Mouse (Mus musculus): ENCODE results near the gene Zdhhc5. TPM values are rescaled to one million over a fixed set of nuclear protein-coding genes. Genes with fewer than 3 reads are reported as not detected.

Zdhhc5 gene
- polyA plus RNA-seq (2015; fragmentation: Nextera tagmentation; extraction: Ambion mirVana) = 24.1 and 29.7 TPM in 2 replicates

DNA sequence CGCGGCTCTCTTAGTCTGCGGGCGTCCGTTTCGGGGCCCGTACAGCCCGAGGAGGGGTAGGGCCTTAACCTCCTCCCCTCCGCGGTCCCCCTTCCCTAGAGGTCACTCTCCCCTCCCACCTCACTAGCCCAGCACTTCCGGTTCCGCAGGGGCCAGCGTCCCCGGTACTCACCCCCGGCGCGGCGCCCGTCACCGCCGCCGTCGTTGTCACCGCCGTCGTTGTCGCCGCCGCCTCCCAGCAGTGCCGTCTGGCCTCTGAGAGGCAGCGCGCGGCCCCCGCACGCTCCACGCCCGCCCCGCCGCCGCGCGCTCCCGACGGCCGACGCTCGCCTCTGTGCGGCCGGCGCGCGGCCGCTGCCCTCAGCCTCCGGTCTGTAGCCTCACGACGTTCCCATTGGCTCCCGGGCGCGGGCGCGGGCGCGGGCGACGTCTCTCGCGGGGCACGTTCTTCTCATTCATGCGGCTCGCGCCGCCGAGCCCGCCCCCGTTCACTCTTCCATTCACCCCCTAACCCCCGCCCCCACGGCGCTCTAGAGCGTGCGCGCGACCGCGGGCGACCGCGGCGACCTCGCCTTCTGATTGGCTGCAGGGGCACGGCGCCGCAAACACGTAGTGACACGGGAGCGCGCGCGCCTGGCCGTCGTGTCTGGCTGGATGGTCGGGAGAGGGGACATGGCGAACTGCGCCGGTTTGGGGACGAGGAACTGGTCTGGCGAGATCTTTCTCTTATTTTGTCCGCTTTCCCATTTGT, at the start of gene Zdhhc5:
Gene Zdhhc5 (minus strand): TSS at position 370 of the 751 bp plus-strand sequence.
- DNase-seq (ENCODE audit: low spot score) (peak; percentile 99), ATAC-seq (ENCODE audit: low FRiP score, low TSS enrichment) (peak; percentile 98)
- H3K4me3 ChIP-seq (ENCODE audit: low read depth, low read length) = peak within 1 kb of the TSS; percentile 93
- H3K9me3 ChIP-seq (ENCODE audit: control insufficient read depth, low read length) = no peaks in the 10 kb centered on the region
- H3K36me3 ChIP-seq (ENCODE audit: control insufficient read depth, insufficient read depth, low read length) = peaks cover 3% of the 10 kb centered on the region; the same call in 1 of the 2 replicates
- under 1% methylated on average over 75 of the region's 107 CpGs for WGBS
- no peak for TF ChIP-seq CTCF (IDR thresholded peaks at IDR 0.05; ENCODE audit: low read depth)
- no peak for TF ChIP-seq EP300 (optimal IDR thresholded peaks at IDR 0.05)
- peak within 1 kb of the TSS; percentile 97 for H3K27ac ChIP-seq (replicated peaks)
- H3K9ac ChIP-seq (ENCODE audit: low read length) = peak within 1 kb of the TSS; percentile 93
- H3K4me1 ChIP-seq (replicated peaks; ENCODE audit: control insufficient read depth, insufficient read depth) = no peaks in the 10 kb centered on the region
- H3K27me3 ChIP-seq (ENCODE audit: control insufficient read depth, insufficient read depth, low read length) = no peaks in the 10 kb centered on the region
- peak within 1 kb of the TSS; percentile 79 for H3K4me2 ChIP-seq (replicated peaks; ENCODE audit: low read depth)

DNA sequence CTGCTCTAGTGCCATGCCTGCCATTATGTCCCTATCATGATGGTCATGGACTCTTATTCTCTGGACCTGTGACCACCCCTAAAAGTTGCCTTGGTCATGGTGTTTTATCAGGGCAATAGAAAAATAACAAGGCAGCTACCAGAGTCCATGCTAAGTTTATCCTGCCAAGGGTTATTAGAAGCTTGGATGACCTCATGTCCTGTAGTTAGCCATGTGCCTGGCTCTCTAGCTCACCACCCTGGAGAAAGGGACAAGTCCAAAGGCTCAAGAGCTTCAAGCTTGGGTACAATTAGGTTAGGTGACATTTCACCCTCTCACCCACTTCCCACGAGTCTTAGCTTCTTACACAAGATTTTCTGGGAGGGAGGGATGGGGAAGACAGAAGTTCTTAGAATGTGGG, 47.8 kb upstream of the Zdhhc5 start:
- Histone ChIP-seq H3K9me3 (ENCODE audit: control insufficient read depth, low read length) (no peaks in the 10 kb centered on the region), H3K4me3 (ENCODE audit: low read depth, low read length) (no peak overlapping the region), H3K27me3 (ENCODE audit: control insufficient read depth, insufficient read depth, low read length) (no peaks in the 10 kb centered on the region), H3K4me2 (replicated peaks; ENCODE audit: low read depth) (no peak overlapping the region), H3K27ac (replicated peaks) (no peak overlapping the region), H3K4me1 (replicated peaks; ENCODE audit: control insufficient read depth, insufficient read depth) (no peaks in the 10 kb centered on the region), H3K9ac (ENCODE audit: low read length) (no peak overlapping the region), H3K36me3 (ENCODE audit: control insufficient read depth, insufficient read depth, low read length) (no peaks in the 10 kb centered on the region)
- no peak for TF ChIP-seq EP300 (optimal IDR thresholded peaks at IDR 0.05)
- no peak for TF ChIP-seq CTCF (IDR thresholded peaks at IDR 0.05; ENCODE audit: low read depth)
- ATAC-seq (ENCODE audit: low FRiP score, low TSS enrichment) (no peak), DNase-seq (ENCODE audit: low spot score) (no peak)
- 57% methylated on average over 1 of the region's 1 CpGs for WGBS

DNA sequence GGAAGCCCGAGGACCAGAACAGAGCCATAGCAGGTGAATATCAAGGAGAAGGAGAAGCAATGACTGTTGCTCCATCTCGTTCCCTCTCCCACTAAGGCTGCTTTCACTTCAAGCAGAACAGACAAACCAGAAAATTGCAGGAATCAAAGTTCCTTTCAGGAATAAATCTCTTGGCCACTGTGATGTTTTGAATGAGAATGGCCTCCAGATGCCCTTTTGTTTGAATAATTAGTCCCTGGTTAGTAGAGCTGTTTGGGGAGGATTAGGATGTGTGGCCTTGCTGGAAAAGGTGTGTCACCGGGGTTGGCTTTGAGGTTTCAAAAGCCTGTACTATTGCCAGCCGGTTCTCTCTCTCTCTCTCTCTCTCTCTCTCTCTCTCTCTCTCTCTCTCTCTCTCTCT, 47.3 kb upstream of the Zdhhc5 start:
- H3K27me3 ChIP-seq (ENCODE audit: control insufficient read depth, insufficient read depth, low read length) = no peaks in the 10 kb centered on the region
- ATAC-seq (ENCODE audit: low FRiP score, low TSS enrichment) (no peak), DNase-seq (ENCODE audit: low spot score) (no peak)
- no peak overlapping the region for H3K27ac ChIP-seq (replicated peaks)
- TF ChIP-seq EP300 (optimal IDR thresholded peaks at IDR 0.05) = no peak
- TF ChIP-seq CTCF (IDR thresholded peaks at IDR 0.05; ENCODE audit: low read depth) = no peak
- H3K9ac ChIP-seq (ENCODE audit: low read length) = no peak overlapping the region
- whole genome bisulfite sequencing = 50% methylated on average over 4 of the region's 4 CpGs
- no peak overlapping the region for H3K4me2 ChIP-seq (replicated peaks; ENCODE audit: low read depth)
- H3K36me3 ChIP-seq (ENCODE audit: control insufficient read depth, insufficient read depth, low read length) = no peaks in the 10 kb centered on the region
- no peak overlapping the region for H3K4me3 ChIP-seq (ENCODE audit: low read depth, low read length)
- H3K9me3 ChIP-seq (ENCODE audit: control insufficient read depth, low read length) = no peaks in the 10 kb centered on the region
- no peaks in the 10 kb centered on the region for H3K4me1 ChIP-seq (replicated peaks; ENCODE audit: control insufficient read depth, insufficient read depth)

DNA sequence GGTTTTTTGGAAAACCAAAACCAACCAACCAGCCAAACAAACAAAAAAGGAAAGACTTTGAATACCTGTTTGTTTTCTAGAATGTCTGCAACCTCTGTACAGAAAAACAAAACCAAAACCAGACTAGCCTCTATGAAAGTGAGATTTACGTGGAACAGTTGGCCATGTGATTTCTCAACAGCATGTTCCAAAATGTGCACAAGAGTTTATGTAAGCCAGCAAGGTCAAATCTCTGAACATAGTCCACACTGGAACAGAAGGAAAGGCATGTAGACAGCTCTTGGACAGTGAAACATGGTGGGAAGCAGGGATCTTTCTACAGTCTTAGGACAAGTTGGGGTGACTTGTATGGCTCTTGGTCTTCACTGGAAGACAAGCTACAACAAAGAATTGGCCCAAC, 46.9 kb upstream of the Zdhhc5 start:
- DNase-seq (ENCODE audit: low spot score) (no peak), ATAC-seq (ENCODE audit: low FRiP score, low TSS enrichment) (no peak)
- H3K27me3 ChIP-seq (ENCODE audit: control insufficient read depth, insufficient read depth, low read length) = no peaks in the 10 kb centered on the region
- H3K27ac ChIP-seq (replicated peaks) = no peak overlapping the region
- H3K4me2 ChIP-seq (replicated peaks; ENCODE audit: low read depth) = no peak overlapping the region
- no peaks in the 10 kb centered on the region for H3K9me3 ChIP-seq (ENCODE audit: control insufficient read depth, low read length)
- TF ChIP-seq EP300 (optimal IDR thresholded peaks at IDR 0.05) (no peak), CTCF (IDR thresholded peaks at IDR 0.05; ENCODE audit: low read depth) (no peak)
- H3K4me1 ChIP-seq (replicated peaks; ENCODE audit: control insufficient read depth, insufficient read depth) = no peaks in the 10 kb centered on the region
- H3K36me3 ChIP-seq (ENCODE audit: control insufficient read depth, insufficient read depth, low read length) = no peaks in the 10 kb centered on the region
- no peak overlapping the region for H3K4me3 ChIP-seq (ENCODE audit: low read depth, low read length)
- 62% methylated on average over 1 of the region's 1 CpGs for WGBS
- H3K9ac ChIP-seq (ENCODE audit: low read length) = no peak overlapping the region

DNA sequence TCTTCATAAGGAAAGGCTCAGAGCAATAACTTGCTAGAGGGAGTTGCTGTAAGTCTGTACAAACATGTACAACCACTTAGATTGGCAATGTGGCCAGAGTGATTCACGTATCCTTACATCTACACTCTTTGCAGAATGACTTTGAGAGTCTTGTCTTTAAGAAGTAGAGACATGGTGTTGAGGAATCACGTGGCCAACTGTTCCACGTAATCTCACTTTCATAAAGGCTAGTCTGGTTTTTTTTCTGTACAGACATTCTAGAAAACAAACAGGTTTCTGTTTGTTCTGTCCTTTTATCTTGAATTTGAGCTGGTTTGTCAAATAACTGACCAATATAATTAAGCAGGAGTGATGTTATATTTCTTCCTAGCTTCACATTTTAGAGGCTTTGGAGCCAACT, 46.3 kb upstream of the Zdhhc5 start:
- H3K4me3 ChIP-seq (ENCODE audit: low read depth, low read length) = no peak overlapping the region
- 64% methylated on average over 3 of the region's 3 CpGs for WGBS
- ATAC-seq (ENCODE audit: low FRiP score, low TSS enrichment) = no peak

DNA sequence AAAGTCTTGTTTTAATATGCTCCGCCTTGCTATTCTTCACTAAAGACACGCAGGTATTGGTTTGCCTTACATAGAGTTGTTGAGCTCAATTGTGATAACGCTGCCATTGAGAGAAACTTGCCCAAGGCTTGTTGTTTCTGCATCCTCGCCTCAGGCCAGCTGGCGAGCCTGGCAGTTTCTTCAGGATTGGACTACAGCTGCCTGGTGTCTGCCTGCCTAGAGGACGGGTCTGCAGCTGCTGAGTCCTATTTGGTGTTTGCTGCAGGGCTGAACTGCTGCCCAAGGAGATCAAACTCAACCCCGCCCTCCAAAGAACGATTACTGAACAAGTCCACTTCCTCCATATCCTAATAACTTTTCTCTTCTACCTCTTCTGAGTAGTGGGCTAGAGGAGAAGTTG, 45.8 kb upstream of the Zdhhc5 start:
- no peak for TF ChIP-seq EP300 (optimal IDR thresholded peaks at IDR 0.05)
- H3K9ac ChIP-seq (ENCODE audit: low read length) = no peak overlapping the region
- no peak overlapping the region for H3K4me2 ChIP-seq (replicated peaks; ENCODE audit: low read depth)
- no peaks in the 10 kb centered on the region for H3K9me3 ChIP-seq (ENCODE audit: control insufficient read depth, low read length)
- no peaks in the 10 kb centered on the region for H3K4me1 ChIP-seq (replicated peaks; ENCODE audit: control insufficient read depth, insufficient read depth)
- no peak overlapping the region for H3K27ac ChIP-seq (replicated peaks)
- ATAC-seq (ENCODE audit: low FRiP score, low TSS enrichment) = no peak
- no peak for DNase-seq (ENCODE audit: low spot score)
- no peaks in the 10 kb centered on the region for H3K36me3 ChIP-seq (ENCODE audit: control insufficient read depth, insufficient read depth, low read length)
- WGBS = 55% methylated on average over 8 of the region's 8 CpGs
- no peak overlapping the region for H3K4me3 ChIP-seq (ENCODE audit: low read depth, low read length)
- H3K27me3 ChIP-seq (ENCODE audit: control insufficient read depth, insufficient read depth, low read length) = no peaks in the 10 kb centered on the region

More for the DNA sequence above, 46.3 kb upstream of the Zdhhc5 start:
- H3K27ac ChIP-seq (replicated peaks) = no peak overlapping the region
- no peak overlapping the region for H3K4me2 ChIP-seq (replicated peaks; ENCODE audit: low read depth)
- no peak for DNase-seq (ENCODE audit: low spot score)
- no peak overlapping the region for H3K9ac ChIP-seq (ENCODE audit: low read length)
- TF ChIP-seq EP300 (optimal IDR thresholded peaks at IDR 0.05) = no peak
- TF ChIP-seq CTCF (IDR thresholded peaks at IDR 0.05; ENCODE audit: low read depth) = no peak
- H3K27me3 ChIP-seq (ENCODE audit: control insufficient read depth, insufficient read depth, low read length) = no peaks in the 10 kb centered on the region
- H3K4me1 ChIP-seq (replicated peaks; ENCODE audit: control insufficient read depth, insufficient read depth) = no peaks in the 10 kb centered on the region
- H3K36me3 ChIP-seq (ENCODE audit: control insufficient read depth, insufficient read depth, low read length) = no peaks in the 10 kb centered on the region
- no peaks in the 10 kb centered on the region for H3K9me3 ChIP-seq (ENCODE audit: control insufficient read depth, low read length)

Data from stomach, postnatal 0 days (tissue).